Mouse (Mus musculus) yolk sac, embryonic 10.5 days (tissue): ENCODE data around the gene Cyp46a1.

Experiments used
- DNase-seq: peaks from one replicate; pipeline ENCODE4 v3.0.0-alpha.2; 2017; ENCODE audit warnings: low spot score

The Cyp46a1 gene

DNA sequence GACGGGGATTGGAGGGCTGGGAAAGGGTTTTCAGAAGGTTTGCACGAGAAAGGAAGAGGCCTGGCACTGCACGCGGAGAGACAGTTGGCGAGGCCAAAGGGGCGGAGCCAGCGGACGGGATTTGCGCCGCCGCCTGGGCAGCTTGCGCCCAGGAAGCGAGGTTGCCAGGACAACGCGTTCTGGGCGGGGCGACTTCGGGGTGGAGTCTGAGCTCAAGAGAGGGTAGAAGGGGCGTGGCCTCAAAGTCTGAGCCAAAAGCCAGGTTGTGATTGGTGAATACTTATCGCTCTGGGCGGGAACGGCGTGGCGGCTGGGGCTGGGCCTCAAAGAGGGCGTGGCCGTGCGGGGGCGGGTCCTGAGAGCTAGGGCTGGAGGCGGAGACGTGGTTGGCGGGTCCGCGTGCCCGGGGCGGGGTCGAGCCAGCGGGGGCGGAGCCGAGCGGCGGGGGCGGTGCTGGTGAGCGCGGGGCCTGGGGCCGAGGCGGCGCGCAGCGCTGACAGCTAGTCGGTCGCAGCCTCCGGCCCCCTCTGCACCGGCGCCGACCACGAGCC, at the start of gene Cyp46a1:
TSS of gene Cyp46a1 (plus strand) at position 487 of the 551 bp plus-strand sequence.
- DNase-seq, result peak; percentile 100

- DNase-seq, result no peak
These were observed 49.5 kb upstream of the Cyp46a1 start for GRCm38 (mm10) chr12:108284455-108285224.

GRCm38 (mm10) chr12:108285225-108286011, 48.8 kb upstream of the Cyp46a1 start:
- DNase-seq, result no peak

DNA sequence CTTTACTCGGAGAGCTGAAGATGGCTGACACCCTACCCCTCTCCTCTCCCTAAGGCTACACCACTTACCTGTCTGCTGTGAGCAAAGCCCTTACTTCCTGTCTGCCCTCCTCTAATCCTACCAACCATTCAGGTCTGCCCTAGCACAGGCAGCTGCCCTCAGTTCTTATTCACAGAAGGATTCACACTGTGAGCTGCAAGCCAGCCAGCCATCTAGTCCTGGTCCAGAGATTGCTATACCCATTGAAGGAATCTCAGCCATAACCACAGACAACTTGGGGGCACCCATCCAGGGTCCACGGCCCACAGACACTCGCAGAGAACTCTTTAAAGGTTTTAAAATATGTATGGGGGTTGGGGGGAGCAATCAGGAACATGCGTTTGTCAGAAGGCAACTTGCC, 47.8 kb upstream of the Cyp46a1 start:
- DNase-seq, result no peak

DNA sequence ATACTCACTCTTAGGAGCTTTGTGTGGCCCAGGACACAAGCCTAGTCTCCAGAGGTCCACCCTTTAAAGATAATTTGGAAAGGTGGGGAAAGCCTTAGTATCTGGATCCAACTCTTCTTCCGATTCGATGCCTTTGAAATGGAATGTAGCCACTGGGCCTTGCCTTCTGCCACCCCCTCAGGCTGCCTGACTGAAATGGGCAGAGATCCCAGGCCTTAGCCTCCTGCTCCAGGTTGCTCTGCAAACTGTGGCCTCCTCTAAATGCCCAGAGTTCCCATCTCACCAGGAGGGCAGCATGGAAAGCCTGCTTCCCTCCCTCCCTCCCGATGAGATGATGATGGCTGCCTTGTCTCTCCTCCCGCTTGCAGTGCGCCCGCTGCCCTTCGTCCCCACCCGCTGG, 47.2 kb upstream of the Cyp46a1 start:
- no peak for DNase-seq

DNA sequence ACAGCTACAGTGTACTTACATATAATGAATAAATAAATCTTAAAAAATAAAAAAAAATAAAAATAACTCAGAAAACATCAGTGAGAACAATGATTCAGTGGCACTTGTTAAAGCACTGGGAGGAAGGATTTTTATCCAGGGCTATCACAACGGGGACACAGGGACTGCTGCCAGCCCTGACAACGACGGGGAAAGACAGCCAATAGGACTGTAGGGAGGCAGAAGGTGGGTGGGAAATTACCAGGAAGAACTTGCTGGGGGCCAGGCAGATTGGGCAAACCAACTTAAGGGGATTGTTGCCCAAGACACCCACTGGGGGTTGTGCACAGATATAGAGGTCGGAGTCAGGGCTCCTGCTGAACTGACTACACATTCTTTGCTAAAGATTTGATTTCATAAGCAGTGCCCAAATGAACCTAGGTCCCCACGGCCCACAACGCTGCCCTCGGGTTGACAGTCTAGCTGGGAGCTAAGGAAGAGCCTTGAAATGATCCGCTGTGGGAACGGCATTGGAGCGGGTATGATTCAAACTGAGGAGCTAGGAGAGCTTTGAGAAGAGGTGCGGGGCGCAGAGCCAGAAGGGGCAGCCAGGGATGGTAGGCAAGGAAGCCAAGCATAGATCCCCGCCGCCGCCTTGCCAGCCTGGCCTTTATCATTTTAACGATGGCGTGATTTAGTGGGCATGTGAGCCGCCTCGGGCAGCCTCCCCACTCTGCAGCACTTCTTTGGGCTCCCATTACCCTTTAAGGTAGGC, 45.9 kb upstream of the Cyp46a1 start:
- no peak for DNase-seq

DNA sequence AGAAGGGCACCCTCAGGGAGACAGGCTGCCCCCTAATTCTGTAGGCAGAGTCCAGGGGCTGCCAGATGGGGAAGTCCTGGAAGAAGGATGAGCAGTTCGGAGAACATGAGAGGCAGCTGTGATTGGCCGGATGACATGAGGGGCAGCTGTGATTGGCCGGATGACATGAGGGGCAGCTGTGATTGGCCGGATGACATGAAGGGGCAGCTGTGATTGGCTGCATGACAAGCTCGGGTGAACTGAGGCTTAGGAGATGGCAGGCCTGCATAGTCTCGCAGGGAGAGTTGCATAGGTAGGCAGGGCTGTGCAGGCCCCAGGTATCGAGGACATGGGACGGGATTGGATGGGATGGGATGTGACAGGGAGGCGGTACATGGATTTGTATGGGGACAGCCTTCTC, 41.8 kb upstream of the Cyp46a1 start:
- DNase-seq, result no peak

GRCm38 (mm10) chr12:108292957-108293356, 41.2 kb upstream of the Cyp46a1 start:
- peak; percentile 68 for DNase-seq

- DNase-seq, result no peak
These were observed 39.6 kb upstream of the Cyp46a1 start for GRCm38 (mm10) chr12:108294620-108295019.

- DNase-seq, result no peak
These were observed 37.1 kb upstream of the Cyp46a1 start for GRCm38 (mm10) chr12:108297033-108297432.

DNA sequence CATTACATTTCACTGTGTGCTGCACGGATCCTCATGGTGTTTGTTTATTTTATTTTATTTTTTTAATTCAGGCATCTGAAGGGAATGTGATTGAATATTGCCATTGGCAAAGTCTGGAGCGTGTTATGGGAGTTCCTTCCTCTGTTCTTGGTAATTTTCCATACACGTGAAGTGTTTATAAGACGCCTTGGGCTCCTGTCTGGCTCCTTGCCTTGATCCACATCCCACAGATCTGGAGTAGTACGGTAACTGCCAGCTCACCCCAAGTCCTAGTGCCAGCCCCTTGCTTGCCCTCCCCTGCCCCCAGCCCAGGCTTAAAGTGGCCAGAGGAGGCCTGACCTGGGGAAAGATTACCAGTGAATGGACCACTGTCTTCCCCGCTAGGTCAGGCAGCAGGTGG, 33.2 kb upstream of the Cyp46a1 start:
- DNase-seq, result no peak

DNA sequence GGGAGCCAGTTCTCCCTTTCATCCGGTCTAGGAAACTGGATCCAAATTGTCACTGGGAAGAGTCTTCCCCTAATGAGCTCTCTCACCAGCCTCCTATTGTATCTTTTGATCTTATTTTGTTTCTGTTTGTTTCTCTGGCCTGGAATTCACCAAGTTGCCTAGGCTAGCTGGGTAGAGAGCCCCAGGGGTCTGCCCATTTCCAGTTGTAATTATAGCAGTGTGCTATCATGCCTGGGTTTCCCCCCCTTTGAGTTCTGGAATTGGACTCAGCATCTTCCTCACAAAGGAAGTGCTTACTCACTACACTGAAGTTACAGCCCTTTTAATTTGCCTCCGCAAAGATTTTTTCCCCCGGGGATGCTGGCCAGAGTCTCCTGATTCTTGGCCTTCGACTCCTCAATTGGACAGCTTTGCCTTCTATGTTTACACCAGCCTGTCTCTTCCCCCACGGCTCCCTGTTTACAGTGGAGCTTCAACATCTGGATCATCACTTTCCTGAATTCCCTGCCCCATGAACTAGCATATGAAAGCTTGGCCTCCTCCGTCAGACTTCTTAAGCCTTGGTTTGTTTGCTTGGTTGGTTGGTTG, 30.3 kb upstream of the Cyp46a1 start:
- no peak for DNase-seq

GRCm38 (mm10) chr12:108305172-108305571, 29.0 kb upstream of the Cyp46a1 start:
- DNase-seq, result no peak

DNA sequence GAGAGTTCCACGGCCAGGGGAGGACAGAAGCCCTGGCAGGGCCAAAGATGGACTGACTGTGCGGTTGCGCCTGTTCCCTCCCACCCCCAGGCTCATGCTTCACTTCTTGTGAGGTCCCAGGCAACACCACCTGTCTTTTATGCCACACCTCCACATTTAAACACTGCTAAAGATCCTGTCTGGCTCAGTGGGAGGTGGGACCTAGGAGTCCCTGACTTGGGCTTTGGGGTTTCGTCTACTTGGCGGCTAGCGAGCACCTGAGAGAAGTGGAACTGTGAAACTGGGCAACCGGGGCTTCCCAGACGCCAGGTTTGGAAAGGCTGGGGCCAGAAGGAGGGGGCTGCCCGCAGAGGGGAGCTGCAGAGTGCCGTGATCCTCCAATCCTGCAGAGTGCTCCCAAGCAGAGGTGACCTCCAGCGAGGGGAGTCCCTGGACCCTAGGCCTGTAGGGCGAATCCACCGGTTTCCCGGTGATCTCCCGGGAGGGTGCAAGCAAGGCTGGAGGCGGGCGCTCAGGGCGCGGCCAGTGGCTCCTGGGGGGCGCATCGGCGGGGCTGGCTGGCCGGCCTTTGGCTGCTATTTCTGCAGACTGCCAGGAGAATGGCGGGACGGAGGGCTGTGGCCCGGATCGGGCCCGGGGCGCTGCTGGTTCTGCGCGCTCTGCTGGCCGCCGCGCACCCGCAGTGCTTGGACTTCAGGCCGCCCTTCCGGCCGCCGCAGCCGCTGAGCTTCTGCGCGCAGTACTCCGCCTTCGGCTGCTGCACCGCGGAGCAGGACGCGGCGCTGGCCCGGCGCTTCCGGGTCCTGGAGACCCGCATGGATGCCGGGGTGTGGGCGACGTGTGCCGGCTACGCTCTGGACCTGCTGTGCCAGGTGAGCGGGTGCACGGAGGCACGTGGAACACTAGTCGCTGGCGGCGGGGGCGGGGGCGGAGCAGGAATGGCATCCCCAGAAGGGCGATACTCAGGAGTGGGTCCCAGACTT, 28.1 kb upstream of the Cyp46a1 start, which contains the start of gene Hhipl1:
TSS of gene Hhipl1 (plus strand) at position 459 of the 983 bp plus-strand sequence.
- no peak for DNase-seq

GRCm38 (mm10) chr12:108307553-108307952, 26.6 kb upstream of the Cyp46a1 start:
- DNase-seq, result peak; percentile 50

DNA sequence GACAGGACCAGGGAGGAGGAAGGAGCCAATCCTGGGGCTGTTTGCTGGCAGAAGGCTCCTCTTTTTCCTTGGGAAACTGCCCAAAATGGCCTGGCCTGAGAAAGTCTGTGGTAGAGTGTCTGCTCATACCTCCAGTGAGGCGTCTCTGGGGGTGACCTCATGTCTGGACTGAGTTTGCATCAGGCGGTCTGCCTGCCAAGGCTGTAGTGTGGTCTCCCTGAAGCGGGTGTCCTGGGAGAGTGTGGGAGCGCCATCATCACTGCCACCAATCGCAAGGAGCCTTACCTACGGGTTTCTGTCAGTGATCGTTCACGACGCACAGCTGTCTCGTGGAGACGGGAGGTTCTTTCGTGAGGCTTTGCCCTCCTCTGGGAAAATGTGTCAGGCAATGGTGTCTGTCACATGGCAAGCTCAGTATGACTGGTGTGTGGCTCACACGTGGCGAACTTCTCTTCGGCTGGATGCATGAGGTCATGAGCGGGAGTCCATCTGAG, 25.8 kb upstream of the Cyp46a1 start:
- DNase-seq, result no peak

- no peak for DNase-seq
These were observed 24.9 kb upstream of the Cyp46a1 start for GRCm38 (mm10) chr12:108309116-108309794.

DNA sequence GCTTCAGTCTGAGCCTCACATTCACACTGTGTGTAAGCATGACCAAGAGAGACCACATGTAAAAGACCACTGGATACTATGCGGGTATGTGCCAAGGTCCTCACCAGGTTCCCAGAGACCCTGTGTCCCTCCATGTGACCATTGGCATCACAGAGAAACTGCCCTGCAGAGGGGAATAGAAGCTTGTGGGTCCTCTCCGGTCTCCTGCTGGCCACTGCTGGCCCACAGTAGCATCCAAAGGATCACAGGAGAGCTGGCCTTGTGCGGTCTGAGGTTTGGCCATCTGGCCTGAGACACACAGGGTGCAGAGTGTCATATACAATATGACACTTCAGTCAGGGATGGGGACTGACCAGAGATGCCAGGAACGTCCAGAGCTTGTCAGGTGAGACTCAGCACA, 24.1 kb upstream of the Cyp46a1 start:
- DNase-seq, result no peak

DNA sequence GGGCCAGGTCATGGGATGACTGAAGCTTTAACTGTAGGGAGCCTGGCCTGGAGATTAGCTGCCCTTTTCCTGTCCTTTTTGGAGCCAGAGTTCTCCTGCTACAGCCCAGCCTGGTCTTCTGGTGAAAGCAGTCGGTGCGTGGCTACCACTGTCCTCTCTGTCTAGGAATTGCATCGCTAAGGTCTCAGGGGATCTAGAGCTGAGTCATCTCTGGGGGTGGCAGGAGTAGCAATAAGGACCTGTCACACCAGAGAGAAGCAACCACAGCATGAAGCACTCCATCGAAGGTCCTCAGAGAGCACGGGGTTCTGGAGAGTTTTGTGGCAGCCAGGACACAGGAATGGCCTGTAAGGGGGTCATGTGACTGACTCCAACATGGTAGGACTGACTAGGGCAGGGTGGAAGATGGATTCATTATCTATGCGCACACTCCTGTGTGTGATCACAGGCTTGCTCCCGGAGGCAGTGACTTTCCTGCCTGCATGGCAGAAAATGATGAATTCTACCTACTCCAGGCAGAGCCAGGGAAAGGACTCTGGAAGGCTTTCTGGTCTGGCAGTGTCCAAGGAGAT, 23.6 kb upstream of the Cyp46a1 start:
- DNase-seq, result no peak
